Mouse (Mus musculus) cerebellum, adult 2 months (tissue): ENCODE measurements at regions not wholly inside any gene's neighbourhood (a gene's known extent, or its start where the extent isn't known, plus 50 kb on each side); places are given as distances from the start of the nearest gene placed in this dataset.
A peak's percentile ranks its signal among the peaks of the same experiment; 100 is the strongest.

Experiments used
- CTCF ChIP-seq: fragments of 200-500 bp; IDR thresholded peaks from 2 replicates; pipeline ENCODE4 v1.5.1; 2011; ENCODE audit warnings: low read depth, mild to moderate bottlenecking, control low read depth, low read length, moderate library complexity, borderline replicate concordance; ENCODE audit not compliant: insufficient read depth
- POLR2A ChIP-seq: fragments of 200-500 bp; IDR thresholded peaks from 2 replicates; pipeline ENCODE4 v1.6.1; 2011; ENCODE audit warnings: low read length, control low read depth, borderline replicate concordance; ENCODE audit not compliant: insufficient read depth

DNA sequence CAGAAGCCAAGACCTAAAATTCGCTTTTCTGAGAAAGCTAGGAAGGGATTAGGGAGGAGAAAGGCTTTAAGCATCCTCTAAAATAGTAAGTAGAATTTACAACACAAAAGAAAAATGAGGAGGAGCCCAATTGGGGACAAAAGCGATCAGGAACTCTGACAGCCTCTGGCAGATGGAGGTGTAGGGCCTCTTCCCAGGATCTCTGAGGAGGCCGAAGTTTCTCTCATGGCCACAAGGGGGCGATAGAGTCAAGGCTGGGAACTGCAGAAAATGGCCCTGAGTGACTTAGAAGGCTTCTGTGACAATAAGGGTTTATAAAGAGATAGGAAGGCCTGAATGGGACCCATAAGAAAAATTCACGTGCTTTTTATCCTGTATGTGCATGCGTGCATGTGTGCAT lies 77.8 kb upstream of the Grin2a start:
- TF ChIP-seq CTCF (peak; percentile 80), POLR2A (no peak)
